In genomic region chr7:141434464-141434863, GRCm38 (mm10) we compare ENCODE assay signal across 8 mouse cellular contexts. TPM values are rescaled to one million over a fixed set of nuclear protein-coding genes. Genes with fewer than 3 reads are reported as not detected.
DNase-seq lines count a peak whose midpoint lies in the region; ATAC-seq and TF ChIP-seq lines count a peak whose summit lies in the region.

No protein-coding gene starts in this region.

- H3K4me1 ChIP-seq in heart, postnatal 0 days (ENCODE audit: control insufficient read depth, insufficient read depth): peaks cover 23% of the 10 kb centered on the region

- no peaks in the 10 kb centered on the region for H3K9me3 ChIP-seq in heart, postnatal 0 days (replicated peaks; ENCODE audit: control insufficient read depth, low read length)

- WGBS in heart, postnatal 0 days: 19% methylated on average over 8 of the region's 8 CpGs

- no peak for ATAC-seq in heart, postnatal 0 days (ENCODE audit: insufficient read depth, low read depth)
- no peak for ATAC-seq in erythroid progenitor cell, adult 5-6 weeks (replicated peaks; ENCODE audit: low FRiP score, poor library complexity, severe bottlenecking)

- peak overlapping the region; percentile 59 for H3K4me3 ChIP-seq in heart, postnatal 0 days (ENCODE audit: low read depth, low read length)

- peak overlapping the region; percentile 52 for H3K27ac ChIP-seq in heart, postnatal 0 days (ENCODE audit: low read depth)

- no peak for TF ChIP-seq CTCF in heart, postnatal 0 days (IDR thresholded peaks at IDR 0.05; ENCODE audit: low read depth)

- no peaks in the 10 kb centered on the region for H3K27me3 ChIP-seq in heart, postnatal 0 days (ENCODE audit: control insufficient read depth, insufficient read depth, low read length)

- peak; percentile 72 for DNase-seq in adrenal gland, adult 2 months
- no peak for DNase-seq in adrenal gland, postnatal 4 days (ENCODE audit: low spot score in 2 of 2)
- DNase-seq in thymus, postnatal 0 days (ENCODE audit: low spot score): peak; percentile 59
- DNase-seq in thymus, postnatal 10 days (ENCODE audit: low spot score in 2 of 2): no peak
- no peak for DNase-seq in heart, postnatal 0 days (ENCODE audit: low spot score)
- peak; percentile 74 to 80 for DNase-seq in left cerebral cortex, postnatal 14 days (ENCODE audit: low spot score in 2 of 2)
- DNase-seq in naive thymus-derived CD4-positive, alpha-beta T cell, adult 2 months (ENCODE audit: low read depth): peak; percentile 53

- H3K36me3 ChIP-seq in heart, postnatal 0 days (replicated peaks; ENCODE audit: control insufficient read depth, insufficient read depth, low read length): peaks cover 20% of the 10 kb centered on the region

- no peak for TF ChIP-seq EP300 in heart, postnatal 0 days (IDR thresholded peaks at IDR 0.05; ENCODE audit: low read depth)

- H3K4me2 ChIP-seq in heart, postnatal 0 days (ENCODE audit: low read depth, low read length): peak overlapping the region; percentile 88

- H3K9ac ChIP-seq in heart, postnatal 0 days (replicated peaks; ENCODE audit: low read depth, low read length): peak overlapping the region; percentile 47

- intact Hi-C loops in left cerebral cortex, postnatal 14 days (cut with DNase I): no loop called here

RNA-seq across cellular contexts. Expression of gene Slc25a22, which starts 3.2 kb away (rescaled TPM):
- 100 to 1,000 TPM; 125 to 172 TPM for total RNA-seq in adrenal gland, adult 2 months (2021)
- 234 and 236 TPM in 2 replicates for polyA plus RNA-seq in adrenal gland, adult 2 months (2012; rRNA removed)
- 10 to 100 TPM; 46.9 to 60.3 TPM for total RNA-seq in adrenal gland, postnatal 4 days (2021)
- 19.0 and 19.1 TPM in 2 replicates for polyA plus RNA-seq in thymus, postnatal 0 days (2015; fragmentation: Nextera tagmentation; extraction: Ambion mirVana)
- total RNA-seq in heart, postnatal 0 days (2014; rRNA removed; ENCODE audit: low replicate concordance): 9.7 and 17.7 TPM in 2 replicates
- 11.8 and 13.1 TPM in 2 replicates for polyA plus RNA-seq in heart, postnatal 0 days (2015; fragmentation: Nextera tagmentation; extraction: Ambion mirVana)
- total RNA-seq in left cerebral cortex, postnatal 14 days (2021): 100 to 1,000 TPM; 331 to 339 TPM
- total RNA-seq in erythroid progenitor cell, adult 5-6 weeks (2015; ENCODE audit: low replicate concordance): 28.5 and 37.3 TPM in 2 replicates
- total RNA-seq in erythroid progenitor cell, adult 5-6 weeks (2017; ENCODE audit: low replicate concordance): 1.4 and 7.1 TPM in 2 replicates

RNA-seq across cellular contexts. Expression of gene Cend1, which starts 5.2 kb away (rescaled TPM):
- total RNA-seq in adrenal gland, adult 2 months (2021): 1 to 10 TPM; 1.6 to 2.8 TPM
- 1.00 and 1.2 TPM in 2 replicates for polyA plus RNA-seq in adrenal gland, adult 2 months (2012; rRNA removed)
- total RNA-seq in adrenal gland, postnatal 4 days (2021): 1 to 10 TPM; 2.7 to 4.8 TPM
- polyA plus RNA-seq in thymus, postnatal 0 days (2015; fragmentation: Nextera tagmentation; extraction: Ambion mirVana): 0.24 and 0.26 TPM in 2 replicates
- 0.27 and 3.2 TPM in 2 replicates for total RNA-seq in heart, postnatal 0 days (2014; rRNA removed; ENCODE audit: low replicate concordance)
- 1.7 and 1.8 TPM in 2 replicates for polyA plus RNA-seq in heart, postnatal 0 days (2015; fragmentation: Nextera tagmentation; extraction: Ambion mirVana)
- 100 to 1,000 TPM; 338 to 362 TPM for total RNA-seq in left cerebral cortex, postnatal 14 days (2021)
- total RNA-seq in erythroid progenitor cell, adult 5-6 weeks (2015; ENCODE audit: low replicate concordance): not detected in 2 replicates
- total RNA-seq in erythroid progenitor cell, adult 5-6 weeks (2017; ENCODE audit: low replicate concordance): not detected in 2 replicates

RNA-seq across cellular contexts. Expression of gene Pidd1, which starts 9.4 kb away (rescaled TPM):
- total RNA-seq in adrenal gland, adult 2 months (2021): 1 to 10 TPM; 1.4 to 1.5 TPM
- polyA plus RNA-seq in adrenal gland, adult 2 months (2012; rRNA removed): 9.2 and 11.2 TPM in 2 replicates
- total RNA-seq in adrenal gland, postnatal 4 days (2021): 10 to 100 TPM in 1 of 2 experiments, 1 to 10 TPM in 1; 8.4 to 12.6 TPM
- 13.2 and 14.2 TPM in 2 replicates for polyA plus RNA-seq in thymus, postnatal 0 days (2015; fragmentation: Nextera tagmentation; extraction: Ambion mirVana)
- 0.15 and 2.0 TPM in 2 replicates for total RNA-seq in heart, postnatal 0 days (2014; rRNA removed; ENCODE audit: low replicate concordance)
- polyA plus RNA-seq in heart, postnatal 0 days (2015; fragmentation: Nextera tagmentation; extraction: Ambion mirVana): 1.7 and 2.3 TPM in 2 replicates
- 1 to 10 TPM; 1.2 to 2.4 TPM for total RNA-seq in left cerebral cortex, postnatal 14 days (2021)
- 34.2 and 34.4 TPM in 2 replicates for total RNA-seq in erythroid progenitor cell, adult 5-6 weeks (2015; ENCODE audit: low replicate concordance)
- 14.0 and 19.1 TPM in 2 replicates for total RNA-seq in erythroid progenitor cell, adult 5-6 weeks (2017; ENCODE audit: low replicate concordance)

RNA-seq across cellular contexts. Expression of gene Rplp2, which starts 12.7 kb away (rescaled TPM):
- 1,000 to 10,000 TPM in 1 of 2 experiments, 100 to 1,000 TPM in 1; 577 to 1,228 TPM for total RNA-seq in adrenal gland, adult 2 months (2021)
- 207 and 254 TPM in 2 replicates for polyA plus RNA-seq in adrenal gland, adult 2 months (2012; rRNA removed)
- 1,000 to 10,000 TPM; 1,329 to 1,362 TPM for total RNA-seq in adrenal gland, postnatal 4 days (2021)
- polyA plus RNA-seq in thymus, postnatal 0 days (2015; fragmentation: Nextera tagmentation; extraction: Ambion mirVana): 2,028 and 2,062 TPM in 2 replicates
- total RNA-seq in heart, postnatal 0 days (2014; rRNA removed; ENCODE audit: low replicate concordance): 302 and 309 TPM in 2 replicates
- 880 and 926 TPM in 2 replicates for polyA plus RNA-seq in heart, postnatal 0 days (2015; fragmentation: Nextera tagmentation; extraction: Ambion mirVana)
- 100 to 1,000 TPM; 572 to 599 TPM for total RNA-seq in left cerebral cortex, postnatal 14 days (2021)
- total RNA-seq in erythroid progenitor cell, adult 5-6 weeks (2015; ENCODE audit: low replicate concordance): 970 and 1,246 TPM in 2 replicates
- total RNA-seq in erythroid progenitor cell, adult 5-6 weeks (2017; ENCODE audit: low replicate concordance): 1,462 and 2,252 TPM in 2 replicates

RNA-seq across cellular contexts. Expression of gene Gatd1, which starts 20.5 kb away (rescaled TPM):
- 10 to 100 TPM; 29.7 to 41.1 TPM for total RNA-seq in adrenal gland, adult 2 months (2021)
- 49.5 and 58.2 TPM in 2 replicates for polyA plus RNA-seq in adrenal gland, adult 2 months (2012; rRNA removed)
- 10 to 100 TPM; 44.9 to 50.6 TPM for total RNA-seq in adrenal gland, postnatal 4 days (2021)
- 52.1 and 53.8 TPM in 2 replicates for polyA plus RNA-seq in thymus, postnatal 0 days (2015; fragmentation: Nextera tagmentation; extraction: Ambion mirVana)
- total RNA-seq in heart, postnatal 0 days (2014; rRNA removed; ENCODE audit: low replicate concordance): 29.4 and 32.7 TPM in 2 replicates
- polyA plus RNA-seq in heart, postnatal 0 days (2015; fragmentation: Nextera tagmentation; extraction: Ambion mirVana): 19.9 and 24.2 TPM in 2 replicates
- total RNA-seq in left cerebral cortex, postnatal 14 days (2021): 10 to 100 TPM; 36.0 to 42.6 TPM
- 3.4 and 14.4 TPM in 2 replicates for total RNA-seq in erythroid progenitor cell, adult 5-6 weeks (2015; ENCODE audit: low replicate concordance)
- 4.4 and 9.2 TPM in 2 replicates for total RNA-seq in erythroid progenitor cell, adult 5-6 weeks (2017; ENCODE audit: low replicate concordance)

Comparison
In these comparisons a context has a peak if more than half of its experiments do, and no peak if none do; other contexts are left out.
1. DNase-seq: peak in adrenal gland, adult 2 months (single experiment), thymus, postnatal 0 days (single experiment), left cerebral cortex, postnatal 14 days (2 of 2) and naive thymus-derived CD4-positive, alpha-beta T cell, adult 2 months (single experiment); none in adrenal gland, postnatal 4 days (0 of 2), thymus, postnatal 10 days (0 of 2) and heart, postnatal 0 days (single experiment).
2. RNA of gene Cend1, which starts 5.2 kb away (total RNA-seq): 338 to 362 TPM in left cerebral cortex, postnatal 14 days; 2.7 to 4.8 TPM in adrenal gland, postnatal 4 days, 1.6 to 2.8 TPM in adrenal gland, adult 2 months, 0.27 to 3.2 TPM in heart, postnatal 0 days and not detected in erythroid progenitor cell, adult 5-6 weeks; every median in the first group is over 10 times any median in the second.